Mouse (Mus musculus): ENCODE results near the gene Tctex1d2. TPM values are rescaled to one million over a fixed set of nuclear protein-coding genes. Genes with fewer than 3 reads are reported as not detected.
"Not testable (repeated sequence)": the region's sequence is repeated elsewhere in the genome, so short reads cannot be mapped to it uniquely, and the experiment has no call there.

Gene Tctex1d2
- total RNA-seq, 2 experiments from 2014 or later: 11.8 to 14.3 TPM

DNA sequence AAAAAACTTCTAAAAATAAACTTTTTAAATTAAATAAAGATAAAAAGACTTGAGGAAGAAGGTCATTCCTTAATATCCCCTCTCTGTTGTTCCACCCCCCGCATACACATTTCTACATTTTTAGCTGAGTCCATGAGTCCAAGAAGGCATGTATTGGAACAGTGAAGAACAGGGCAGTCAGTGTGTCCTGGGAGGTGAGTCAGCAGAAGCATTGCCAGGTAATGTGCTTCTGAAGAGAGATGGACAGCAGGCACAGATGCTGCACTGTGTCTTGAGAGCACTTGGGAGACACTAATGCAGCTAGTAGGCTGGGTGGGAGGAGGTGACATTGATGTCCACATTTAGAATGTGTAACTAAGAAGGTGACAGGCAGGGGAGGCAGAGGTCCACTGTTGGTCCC, 17.8 kb downstream of the Tctex1d2 start:
- H3K27ac ChIP-seq: no peak overlapping the region
- no peak overlapping the region for H3K4me3 ChIP-seq
- no peak for TF ChIP-seq CTCF (conservative IDR thresholded peaks at IDR 0.05)
- DNase-seq (ENCODE audit: low spot score in 2 of 2): no peak

DNA sequence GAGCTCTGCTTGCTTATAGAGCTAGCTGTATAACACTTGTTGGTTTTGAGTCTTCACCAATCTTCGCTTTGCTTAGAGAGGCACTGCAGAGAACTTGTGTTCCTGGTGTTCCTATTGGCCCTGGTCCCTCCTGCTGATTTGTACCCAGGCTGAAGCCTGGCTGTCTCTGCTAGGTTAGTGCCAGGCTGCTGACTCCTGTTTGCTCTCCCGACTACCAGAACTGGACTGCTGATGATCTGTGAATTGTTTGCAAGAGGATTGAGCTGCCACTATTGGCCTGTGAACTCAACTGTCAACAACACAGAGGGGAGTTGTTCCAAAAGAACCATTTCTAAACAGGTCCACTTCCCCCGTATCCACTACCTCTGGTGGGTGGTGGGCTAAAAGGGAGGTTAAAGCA, 21.9 kb downstream of the Tctex1d2 start:
- TF ChIP-seq CTCF (conservative IDR thresholded peaks at IDR 0.05): no peak
- Histone ChIP-seq H3K4me3 (no peak overlapping the region), H3K27ac (no peak overlapping the region)
- no peak for DNase-seq (ENCODE audit: low spot score in 2 of 2)

DNA sequence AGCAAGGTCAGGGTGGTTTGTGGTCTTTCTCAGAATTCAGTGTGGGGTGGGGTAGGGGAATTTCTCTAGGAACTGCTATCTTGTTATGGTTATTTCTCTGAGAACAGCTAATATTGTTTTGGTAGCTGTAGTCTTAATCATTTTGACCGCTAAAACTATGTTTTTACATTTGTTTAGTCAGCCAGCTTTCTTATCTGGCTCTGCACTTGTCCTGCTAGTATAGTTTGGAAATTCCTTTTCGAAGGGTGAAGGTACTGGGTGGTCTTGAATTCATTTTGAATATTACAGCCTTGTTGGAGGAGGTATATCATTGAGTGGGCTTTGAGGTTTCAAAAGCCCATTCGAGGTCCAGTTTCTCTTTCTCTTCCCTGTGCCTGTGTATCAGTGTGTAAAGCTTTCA, 25.1 kb downstream of the Tctex1d2 start:
- H3K4me3 ChIP-seq; DNase-seq (ENCODE audit: low spot score in 2 of 2); H3K27ac ChIP-seq: not testable (repeated sequence)

DNA sequence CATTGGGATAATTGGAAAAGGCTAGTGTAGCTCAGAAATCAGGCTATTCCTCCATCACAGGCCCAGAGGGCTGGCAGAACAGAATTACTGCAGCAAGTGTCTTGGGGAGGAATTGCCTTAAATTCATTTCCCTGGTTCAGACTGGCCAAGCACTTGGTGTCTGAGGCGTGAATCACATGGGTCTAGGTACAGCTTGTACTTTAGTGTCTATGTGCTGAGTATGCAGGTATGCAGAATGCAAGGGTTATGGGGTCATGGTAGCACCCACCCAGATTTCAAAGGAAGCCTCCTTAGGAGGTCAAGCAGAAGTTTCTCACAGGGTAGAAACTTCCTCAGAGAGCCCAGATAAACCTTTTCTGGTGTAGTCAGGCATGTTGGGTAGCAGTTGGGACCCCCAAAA, 26.1 kb downstream of the Tctex1d2 start:
- no peak for DNase-seq (ENCODE audit: low spot score in 2 of 2)
- no peak for TF ChIP-seq CTCF (conservative IDR thresholded peaks at IDR 0.05)

DNA sequence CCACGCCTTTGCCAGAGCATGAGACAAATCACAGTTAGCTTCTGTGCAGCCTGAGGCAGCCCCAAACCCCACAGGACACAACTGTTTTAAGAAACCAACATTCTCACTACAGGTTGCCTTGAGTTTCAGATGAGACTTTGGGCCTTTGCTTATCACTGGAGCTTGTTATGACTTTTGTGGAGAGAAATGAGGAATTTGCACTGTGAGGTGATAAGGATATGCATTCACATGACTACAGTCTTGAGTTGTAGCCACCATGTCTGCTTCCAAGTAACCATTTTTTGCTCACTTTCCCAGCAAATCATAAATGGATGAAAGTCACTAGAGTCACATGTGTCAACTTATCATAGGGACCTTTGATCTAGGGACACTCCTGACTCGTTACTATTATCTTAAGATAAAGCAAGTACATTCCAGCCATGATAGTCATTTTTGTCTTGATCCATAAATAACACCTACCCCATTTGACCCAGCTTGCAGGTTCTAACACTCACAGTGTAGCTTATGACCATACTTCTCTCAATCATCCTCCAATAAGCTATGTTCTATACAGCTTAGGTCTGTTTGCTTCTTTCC, 27.1 kb downstream of the Tctex1d2 start:
- no peak overlapping the region for H3K27ac ChIP-seq
- no peak overlapping the region for H3K4me3 ChIP-seq
- no peak for TF ChIP-seq CTCF (conservative IDR thresholded peaks at IDR 0.05)
- DNase-seq (ENCODE audit: low spot score in 2 of 2): no peak

More for the DNA sequence above, 26.1 kb downstream of the Tctex1d2 start:
- no peak overlapping the region for H3K27ac ChIP-seq
- no peak overlapping the region for H3K4me3 ChIP-seq

DNA sequence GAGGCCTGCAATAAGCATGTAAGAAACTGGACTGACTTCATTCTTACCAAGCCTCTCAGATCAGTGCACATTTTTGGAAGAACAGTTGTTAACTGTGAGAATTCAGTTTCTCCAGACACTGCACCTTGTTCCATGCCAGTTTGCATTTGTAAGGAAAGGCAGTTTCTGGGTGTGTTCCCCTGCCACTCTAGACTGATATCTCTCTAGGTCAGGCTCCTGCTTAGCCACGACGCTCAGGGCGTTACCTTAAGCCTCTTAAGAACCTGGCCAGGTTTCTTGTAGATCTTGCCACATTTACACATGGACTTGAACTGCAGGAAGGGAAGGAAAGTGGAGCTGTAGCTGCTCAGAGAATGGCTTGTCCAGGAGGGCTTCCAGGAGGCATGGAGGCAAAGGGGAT, 30.2 kb downstream of the Tctex1d2 start:
- DNase-seq (ENCODE audit: low spot score in 2 of 2): no peak
- TF ChIP-seq CTCF (conservative IDR thresholded peaks at IDR 0.05): no peak

DNA sequence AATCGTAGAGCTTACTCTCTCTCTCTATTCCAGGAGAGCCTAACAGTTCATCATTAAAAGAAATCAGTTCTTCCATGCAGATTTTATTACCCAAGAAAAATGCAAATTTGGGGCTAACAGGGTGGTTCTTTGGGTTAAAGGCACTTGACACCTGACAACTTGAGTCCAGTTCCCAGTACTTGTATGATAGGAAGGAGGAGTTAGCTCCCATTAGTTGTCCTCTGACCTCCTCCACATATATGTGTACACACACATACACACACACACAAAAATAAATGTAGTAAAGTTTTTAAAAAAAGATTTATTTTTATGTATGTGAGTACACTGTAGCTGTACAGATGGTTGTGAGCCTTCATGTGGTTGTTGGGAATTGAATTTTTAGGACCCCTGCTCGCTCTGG, 30.6 kb downstream of the Tctex1d2 start:
- no peak overlapping the region for H3K4me3 ChIP-seq
- no peak for DNase-seq (ENCODE audit: low spot score in 2 of 2)

More for the DNA sequence above, 30.2 kb downstream of the Tctex1d2 start:
- Histone ChIP-seq H3K27ac (no peak overlapping the region), H3K4me3 (no peak overlapping the region)

DNA sequence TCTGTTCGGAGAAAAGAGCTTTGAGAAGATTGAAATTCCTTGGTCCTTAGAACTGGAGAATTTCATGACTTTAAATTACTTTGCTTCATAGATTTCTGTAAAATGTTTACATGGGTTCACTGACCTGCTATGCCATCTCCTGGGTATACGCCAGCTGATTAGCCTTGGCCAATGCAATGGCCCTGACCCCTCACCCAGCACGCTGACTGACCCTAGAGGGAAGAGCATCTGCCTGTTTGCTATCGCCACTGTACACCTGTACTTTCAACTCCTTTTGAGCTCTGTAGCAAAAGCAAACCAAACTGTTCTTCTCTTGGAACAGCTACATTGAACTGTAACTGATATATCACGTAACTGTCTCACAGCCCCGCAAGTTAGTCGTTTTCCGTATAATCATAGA, 33.6 kb downstream of the Tctex1d2 start:
- Histone ChIP-seq H3K4me3 (no peak overlapping the region), H3K27ac (no peak overlapping the region)
- no peak for DNase-seq (ENCODE audit: low spot score in 2 of 2)
- no peak for TF ChIP-seq CTCF (conservative IDR thresholded peaks at IDR 0.05)

More for the DNA sequence above, 30.6 kb downstream of the Tctex1d2 start:
- H3K27ac ChIP-seq: no peak overlapping the region
- no peak for TF ChIP-seq CTCF (conservative IDR thresholded peaks at IDR 0.05)

DNA sequence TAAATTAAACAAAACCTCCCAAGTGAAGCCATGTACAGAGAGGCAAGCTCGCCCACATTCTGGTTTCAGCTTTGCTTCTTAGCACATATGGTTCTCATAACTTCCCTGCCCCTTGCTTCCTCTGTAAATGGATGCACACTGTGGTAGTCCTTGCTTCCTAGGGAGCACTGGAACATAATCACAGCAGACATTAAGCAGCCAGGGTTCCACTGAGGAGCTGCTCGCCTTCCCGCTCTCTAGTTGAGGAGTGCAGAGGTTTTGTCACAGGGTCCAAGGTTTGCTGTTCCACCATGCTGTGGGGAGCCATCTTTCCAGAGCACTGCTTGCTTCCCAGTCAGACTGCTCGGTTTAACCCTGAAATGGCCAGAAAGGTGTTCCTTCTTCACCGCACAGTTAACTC, 35.1 kb downstream of the Tctex1d2 start:
- Histone ChIP-seq H3K4me3 (no peak overlapping the region), H3K27ac (peak overlapping the region; percentile 49)
- DNase-seq (ENCODE audit: low spot score in 2 of 2): no peak
- TF ChIP-seq CTCF (conservative IDR thresholded peaks at IDR 0.05): no peak

DNA sequence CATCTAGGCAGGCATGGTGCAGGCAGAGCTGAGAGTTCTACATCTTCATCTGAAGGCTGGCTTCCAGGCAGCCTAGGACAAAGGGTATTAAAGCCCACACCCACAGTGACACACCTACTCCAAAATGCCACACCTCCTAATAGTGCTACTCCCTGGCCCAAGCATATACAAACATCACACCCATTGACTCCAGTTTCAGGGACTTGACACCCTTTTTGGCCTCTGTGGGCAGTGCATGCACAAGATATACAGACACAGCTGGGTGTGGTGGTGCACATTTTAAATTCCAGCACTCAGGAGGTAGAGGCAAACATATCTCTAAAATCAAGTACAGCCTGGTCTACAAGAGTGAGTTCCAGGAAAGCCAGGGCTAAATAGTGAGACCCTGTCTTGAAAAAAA, 36.6 kb downstream of the Tctex1d2 start:
- Histone ChIP-seq H3K4me3 (no peak overlapping the region), H3K27ac (no peak overlapping the region)
- TF ChIP-seq CTCF (conservative IDR thresholded peaks at IDR 0.05): no peak
- DNase-seq (ENCODE audit: low spot score in 2 of 2): no peak

DNA sequence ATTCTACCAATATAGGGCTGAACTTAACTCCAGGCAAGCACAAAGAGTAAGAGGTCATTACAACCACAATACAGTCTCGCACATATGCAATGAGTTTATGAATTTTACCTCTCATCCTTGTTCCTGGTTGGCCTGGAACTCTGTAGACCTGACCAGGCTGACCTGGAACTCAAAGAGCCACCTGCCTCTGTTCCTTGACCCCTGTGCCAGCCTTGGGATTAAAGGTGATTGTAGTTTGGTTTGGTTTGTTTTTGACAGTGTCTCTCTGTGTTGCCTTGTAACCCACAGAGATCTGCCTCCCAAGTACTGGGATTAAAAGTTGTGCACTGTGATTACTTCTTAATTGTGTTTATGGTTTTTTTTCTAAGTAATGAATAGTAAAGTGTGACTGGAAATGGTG, 37.3 kb downstream of the Tctex1d2 start:
- DNase-seq (ENCODE audit: low spot score in 2 of 2): no peak
- no peak for TF ChIP-seq CTCF (conservative IDR thresholded peaks at IDR 0.05)

DNA sequence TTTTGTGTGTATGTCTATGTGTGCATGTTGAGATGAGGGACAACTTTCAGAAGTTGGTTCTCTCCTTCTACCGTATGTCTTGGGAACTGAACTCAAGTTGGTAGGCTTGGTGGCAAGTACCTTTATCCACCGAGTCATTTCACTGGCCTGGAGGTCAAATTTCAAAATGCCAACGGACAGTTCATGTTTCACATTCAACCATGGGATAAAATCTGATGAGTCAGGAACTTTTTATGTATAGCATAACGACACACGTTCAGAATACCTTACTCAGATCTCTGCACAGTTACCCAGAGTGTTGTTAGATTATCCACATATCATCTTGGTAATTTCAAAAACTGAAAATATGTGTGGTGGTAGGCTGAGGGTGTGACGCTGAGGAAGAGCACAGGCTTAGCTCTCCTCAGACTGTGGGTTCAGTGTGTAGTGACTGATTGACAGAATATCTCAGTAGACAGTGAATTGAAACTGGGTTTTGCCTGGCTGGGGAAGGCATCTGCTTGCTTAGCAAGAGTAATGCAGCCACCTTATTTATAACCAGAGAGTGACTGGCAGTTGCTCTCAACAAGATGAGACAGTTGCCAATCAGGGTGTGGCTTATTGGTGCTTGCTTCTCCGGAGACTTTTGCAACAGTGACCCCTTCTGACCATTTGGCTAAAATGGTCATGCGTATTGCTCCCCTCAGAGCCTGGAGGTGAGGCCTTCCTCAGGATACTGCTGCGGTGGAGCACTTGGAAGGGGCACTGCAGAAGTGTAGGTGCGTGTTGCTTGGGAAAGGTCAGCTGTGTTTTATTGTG, 38.3 kb downstream of the Tctex1d2 start:
- H3K4me3 ChIP-seq: no peak overlapping the region
- peak; percentile 72 for TF ChIP-seq CTCF (conservative IDR thresholded peaks at IDR 0.05)
- peak; percentile 40 to 43 for DNase-seq (ENCODE audit: low spot score in 2 of 2)

More for the DNA sequence above, 37.3 kb downstream of the Tctex1d2 start:
- Histone ChIP-seq H3K4me3 (no peak overlapping the region), H3K27ac (no peak overlapping the region)

DNA sequence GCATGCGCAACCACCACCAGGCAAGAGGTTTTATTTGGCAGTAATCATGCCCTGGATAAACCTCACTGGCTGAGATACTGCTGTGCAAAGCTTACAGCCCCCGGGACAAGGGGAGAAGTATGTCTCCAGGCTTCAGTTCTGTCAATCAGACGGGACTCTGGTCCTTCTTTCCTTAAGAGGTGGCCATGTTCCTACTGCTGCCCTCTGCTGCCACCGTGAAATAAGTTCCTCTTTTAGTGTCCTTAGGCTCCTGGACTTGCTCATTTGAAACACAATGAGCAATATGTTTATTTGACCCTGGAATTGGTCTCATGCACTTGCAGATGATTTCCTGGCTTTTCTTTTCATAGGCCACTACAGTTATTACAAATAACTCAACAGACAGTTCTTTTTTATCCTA, 41.0 kb downstream of the Tctex1d2 start:
- Histone ChIP-seq H3K27ac (no peak overlapping the region), H3K4me3 (no peak overlapping the region)
- peak; percentile 26; the same call in 1 of the 2 replicates for TF ChIP-seq CTCF (conservative IDR thresholded peaks at IDR 0.05)
- no peak for DNase-seq (ENCODE audit: low spot score in 2 of 2)

More for the DNA sequence above, 38.3 kb downstream of the Tctex1d2 start:
- no peak overlapping the region; the same call in 1 of the 2 replicates for H3K27ac ChIP-seq

DNA sequence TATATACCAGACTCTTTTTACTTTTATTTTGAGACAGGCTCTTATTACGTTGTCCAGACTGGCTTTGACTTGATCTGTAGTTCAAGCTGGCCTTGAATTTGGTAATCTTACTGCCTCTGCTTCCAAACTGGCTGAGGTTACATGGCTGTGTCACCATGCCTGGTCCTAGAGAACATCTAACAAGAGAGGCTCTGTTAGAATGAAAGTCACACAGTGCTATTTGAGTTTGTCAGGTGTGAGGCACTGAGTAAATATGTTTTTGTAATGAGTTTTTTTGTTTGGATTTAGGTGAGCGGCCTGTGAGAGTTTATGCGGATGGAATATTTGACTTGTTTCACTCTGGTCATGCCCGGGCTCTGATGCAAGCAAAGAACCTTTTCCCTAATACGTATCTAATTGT, 42.2 kb downstream of the Tctex1d2 start:
- no peak for DNase-seq (ENCODE audit: low spot score in 2 of 2)
- Histone ChIP-seq H3K27ac (no peak overlapping the region), H3K4me3 (no peak overlapping the region)
- TF ChIP-seq CTCF (conservative IDR thresholded peaks at IDR 0.05): no peak
